Mouse (Mus musculus) skeletal muscle tissue, adult 2 months (tissue): ENCODE measurements around the gene Adcy4.

Experiments
- DNase-seq: peaks from one replicate; pipeline ENCODE4 v3.0.0-alpha.2; 2012; ENCODE audit warnings: low read depth, low spot score

The Adcy4 gene

DNA sequence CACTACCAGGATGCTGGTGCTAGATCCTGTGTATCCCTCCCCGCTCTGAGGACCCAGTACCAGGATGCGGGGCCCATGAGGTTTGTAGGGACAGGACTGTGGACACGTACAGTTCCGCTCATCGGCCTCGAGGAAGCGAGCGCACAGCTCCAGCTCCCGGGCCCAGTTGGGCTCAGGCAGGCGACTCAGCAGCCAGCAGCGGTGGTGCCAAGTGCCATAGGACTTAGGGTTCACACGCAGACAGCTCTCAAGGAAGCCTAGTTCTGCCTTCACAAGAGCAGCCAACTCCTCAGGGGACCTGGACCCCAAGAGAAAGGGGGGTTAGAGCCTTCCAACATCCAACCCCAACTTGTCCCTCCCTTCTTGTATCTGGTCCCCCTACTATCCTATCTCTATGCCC is 63.2 kb downstream of the Adcy4 start:
- no peak for DNase-seq

DNA sequence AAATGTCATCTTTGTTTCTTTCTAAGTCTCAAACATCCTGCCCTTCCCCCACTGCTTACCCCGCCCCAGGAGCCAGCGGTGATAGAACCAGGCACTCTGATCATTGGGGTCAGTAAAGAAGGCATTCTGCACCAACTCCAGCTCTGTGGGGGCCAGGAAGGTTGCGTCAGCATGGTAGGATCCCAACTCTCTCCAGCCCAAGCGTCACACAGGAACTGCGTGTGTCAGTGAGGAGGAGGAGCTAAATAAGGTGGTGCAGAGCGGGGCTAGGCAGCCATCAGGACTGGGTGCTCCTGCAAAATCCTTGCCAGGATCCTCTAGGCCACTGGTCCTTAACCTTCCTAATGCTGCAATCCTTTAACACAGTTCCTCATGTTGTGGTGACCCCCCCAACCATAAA is 64.2 kb downstream of the Adcy4 start:
- no peak for DNase-seq
